Mouse (Mus musculus) C2C12 (cell line): Measurements from ENCODE around the gene Cdhr1.

Source experiments
- CEBPB ChIP-seq: IDR thresholded peaks from one replicate; pipeline ENCODE4 v1.6.1; 2011; ENCODE audit warnings: low read depth, mild to moderate bottlenecking, control low read depth, moderate library complexity
- CTCF ChIP-seq: IDR thresholded peaks from one replicate; pipeline ENCODE4 v1.5.1; 2011; ENCODE audit not compliant: control insufficient read depth, insufficient read depth, insufficient read length
- MYOD1 ChIP-seq: IDR thresholded peaks from one replicate; pipeline ENCODE4 v1.6.1; 2011; ENCODE audit warnings: low read depth; ENCODE audit not compliant: control insufficient read depth, insufficient read length
- MYOG ChIP-seq: IDR thresholded peaks from one replicate; pipeline ENCODE4 v1.6.1; 2011; ENCODE audit not compliant: control insufficient read depth, insufficient read length; ENCODE audit errors: extremely low read depth
- USF1 ChIP-seq: IDR thresholded peaks from one replicate; pipeline ENCODE4 v1.6.1; 2011; ENCODE audit warnings: low read depth, mild to moderate bottlenecking, control low read depth, moderate library complexity

DNA sequence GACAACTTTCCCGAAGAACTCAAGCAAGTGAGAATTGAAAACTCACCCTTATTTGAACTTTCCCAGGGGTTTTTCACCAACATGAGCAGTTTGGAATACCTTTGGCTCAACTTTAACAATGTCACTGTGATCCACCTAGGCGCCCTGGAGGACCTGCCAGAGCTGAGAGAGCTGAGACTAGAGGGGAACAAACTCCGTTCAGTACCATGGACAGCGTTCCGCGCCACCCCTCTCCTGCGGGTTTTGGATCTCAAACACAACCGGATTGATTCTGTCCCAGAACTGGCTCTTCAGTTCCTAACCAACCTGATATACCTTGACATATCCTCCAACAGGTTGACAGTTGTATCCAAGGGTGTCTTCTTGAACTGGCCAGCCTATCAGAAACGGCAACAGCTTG is 29.6 kb downstream of the Cdhr1 start:
- TF ChIP-seq MYOD1 (no peak), CTCF (no peak), CEBPB (no peak), USF1 (no peak), MYOG (no peak)
